Mouse (Mus musculus): ENCODE measurements around the gene Eif2b2.
A peak's percentile ranks its signal among the peaks of the same experiment; 100 is the strongest.

The Eif2b2 gene

GRCm38 (mm10) chr12:85252083-85252482 is 32.8 kb downstream of the Eif2b2 start:
- no peak for DNase-seq (ENCODE audit: low spot score)

- peak; percentile 80 for DNase-seq (ENCODE audit: low spot score)
These were observed 36.9 kb downstream of the Eif2b2 start for GRCm38 (mm10) chr12:85256074-85256751.

GRCm38 (mm10) chr12:85257008-85257639 is 37.8 kb downstream of the Eif2b2 start:
- no peak for DNase-seq (ENCODE audit: low spot score)

GRCm38 (mm10) chr12:85262489-85262888 is 43.2 kb downstream of the Eif2b2 start:
- DNase-seq (ENCODE audit: low spot score) = no peak

GRCm38 (mm10) chr12:85263190-85263589 is 43.9 kb downstream of the Eif2b2 start:
- no peak for DNase-seq (ENCODE audit: low spot score)

GRCm38 (mm10) chr12:85264531-85264930 is 45.2 kb downstream of the Eif2b2 start:
- DNase-seq (ENCODE audit: low spot score) = no peak

- no peak for DNase-seq (ENCODE audit: low spot score)
These were observed 45.7 kb downstream of the Eif2b2 start for GRCm38 (mm10) chr12:85264940-85265339.

- DNase-seq (ENCODE audit: low spot score) = no peak
These were observed 47.0 kb downstream of the Eif2b2 start for GRCm38 (mm10) chr12:85266248-85266647.

GRCm38 (mm10) chr12:85269821-85270220 is 50.5 kb downstream of the Eif2b2 start:
- no peak for DNase-seq (ENCODE audit: low spot score)

GRCm38 (mm10) chr12:85270319-85270718 is 51.0 kb downstream of the Eif2b2 start, which contains the start of gene Mlh3:
Mlh3 (minus strand) TSS chr12:85270599.
- peak; percentile 48 for DNase-seq (ENCODE audit: low spot score)

GRCm38 (mm10) chr12:85271132-85271842 is 52.0 kb downstream of the Eif2b2 start:
- DNase-seq (ENCODE audit: low spot score) = no peak

GRCm38 (mm10) chr12:85271843-85272206 is 52.5 kb downstream of the Eif2b2 start:
- DNase-seq (ENCODE audit: low spot score) = no peak

GRCm38 (mm10) chr12:85273508-85273907 is 54.2 kb downstream of the Eif2b2 start:
- no peak for DNase-seq (ENCODE audit: low spot score)
